Mouse (Mus musculus): ENCODE data around the gene Trim71.
A peak's percentile ranks its signal among the peaks of the same experiment; 100 is the strongest.

Trim71 gene

DNA sequence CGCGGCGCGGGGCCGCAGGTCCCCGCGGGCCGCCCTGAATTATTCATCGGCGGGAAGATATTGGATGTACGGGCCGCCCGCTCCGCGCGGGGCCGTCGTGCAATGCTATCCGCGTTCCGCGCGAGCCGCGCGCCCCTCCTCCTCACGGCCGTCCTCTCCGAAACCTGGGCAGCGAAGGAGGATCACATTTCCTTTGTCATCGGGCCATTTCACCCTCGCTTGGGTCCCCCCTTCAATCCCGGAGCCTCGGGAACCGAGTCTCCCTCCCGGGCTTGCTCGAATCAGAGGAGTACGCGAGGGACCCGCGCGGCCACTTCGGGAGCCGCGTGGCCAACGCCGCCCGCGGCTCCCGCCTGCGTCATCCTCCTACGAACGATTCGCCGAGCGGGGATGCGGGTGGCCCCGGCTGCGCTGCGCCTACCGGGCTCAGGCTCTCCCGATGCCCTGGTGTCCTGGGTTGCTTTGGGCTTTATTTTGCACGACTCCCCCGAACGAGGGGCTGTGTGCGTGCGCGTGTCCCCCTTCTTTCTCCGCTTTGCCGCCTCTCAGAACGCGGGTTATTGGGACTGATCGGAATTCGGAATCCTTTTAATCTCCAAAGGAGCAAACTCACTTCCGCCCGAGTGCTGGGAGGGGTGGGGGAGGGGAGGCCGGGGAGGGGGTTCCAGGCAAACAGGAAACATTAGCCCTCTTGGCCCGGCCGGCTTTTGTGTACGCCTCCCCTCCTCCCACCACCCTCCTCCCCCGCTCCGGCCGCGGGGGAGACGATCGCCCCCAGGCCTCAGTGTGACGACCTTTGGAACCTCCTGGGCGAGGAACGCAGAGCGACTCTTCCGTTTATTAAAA lies at the start of gene Trim71:
Gene Trim71 (minus strand): TSS at position 609 of the 846 bp plus-strand sequence.
- no peak for DNase-seq (ENCODE audit: low spot score in 2 of 2)

DNA sequence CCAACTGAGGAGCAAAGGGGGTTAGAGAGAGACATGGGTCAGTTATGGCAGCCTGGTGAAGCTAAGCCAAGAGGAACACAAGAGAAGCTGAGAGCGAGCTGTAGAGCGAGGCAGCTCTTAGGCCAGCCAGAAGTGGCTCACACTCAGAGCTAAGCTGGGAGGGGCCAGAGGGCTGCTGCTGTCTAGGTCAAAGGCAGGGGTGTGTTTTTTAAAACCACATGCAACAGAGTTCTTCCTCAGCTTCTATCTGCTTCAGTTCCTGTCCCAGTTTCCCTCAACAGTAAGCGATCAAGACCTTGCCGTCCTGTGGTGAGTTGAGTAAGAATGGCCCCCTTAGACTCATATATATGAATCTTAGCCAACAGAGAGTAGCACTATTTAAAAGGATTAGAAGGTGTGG lies 48.9 kb upstream of the Trim71 start:
- peak; percentile 61 to 64 for DNase-seq (ENCODE audit: low spot score in 2 of 2)

DNA sequence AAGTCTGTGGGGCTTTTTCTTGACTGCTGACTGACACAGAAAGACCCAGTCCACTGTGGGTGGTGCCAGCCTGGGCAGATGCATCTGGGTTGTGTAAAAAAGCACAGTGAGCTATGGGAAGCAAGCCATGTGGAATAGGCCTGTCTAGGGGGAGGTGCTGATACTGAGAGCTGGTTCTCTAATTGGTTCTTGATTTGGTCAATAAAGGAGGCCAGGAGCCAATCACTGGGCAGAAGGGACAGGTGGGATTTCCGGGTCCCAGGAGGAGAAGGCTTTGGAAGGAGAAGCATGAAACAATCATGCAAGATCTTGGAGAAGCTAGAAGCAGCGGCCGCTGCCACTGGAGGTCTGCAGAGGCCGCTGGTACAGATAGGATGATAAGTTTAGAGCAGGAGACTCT lies 48.4 kb upstream of the Trim71 start:
- DNase-seq (ENCODE audit: low spot score in 2 of 2) = no peak

DNA sequence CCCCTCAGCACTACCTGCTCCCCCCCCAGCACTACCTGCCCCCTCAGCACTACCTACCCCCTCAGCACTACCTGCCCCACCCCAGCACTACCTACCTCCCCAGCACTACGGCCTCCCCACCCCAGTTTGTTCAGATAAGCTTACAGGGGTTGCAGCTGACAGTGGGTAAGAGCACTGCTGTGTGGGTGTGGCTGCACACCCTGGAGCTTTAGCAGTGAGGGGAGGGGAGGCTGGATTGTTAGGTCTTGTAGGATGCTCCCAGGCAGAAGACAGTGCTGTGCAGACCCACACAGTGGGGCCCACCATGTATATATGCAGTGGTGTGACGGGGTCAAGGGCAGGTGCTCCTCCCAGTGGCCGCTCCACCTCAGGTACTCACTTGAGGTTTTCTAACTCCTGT lies 46.1 kb upstream of the Trim71 start:
- no peak for DNase-seq (ENCODE audit: low spot score in 2 of 2)

DNA sequence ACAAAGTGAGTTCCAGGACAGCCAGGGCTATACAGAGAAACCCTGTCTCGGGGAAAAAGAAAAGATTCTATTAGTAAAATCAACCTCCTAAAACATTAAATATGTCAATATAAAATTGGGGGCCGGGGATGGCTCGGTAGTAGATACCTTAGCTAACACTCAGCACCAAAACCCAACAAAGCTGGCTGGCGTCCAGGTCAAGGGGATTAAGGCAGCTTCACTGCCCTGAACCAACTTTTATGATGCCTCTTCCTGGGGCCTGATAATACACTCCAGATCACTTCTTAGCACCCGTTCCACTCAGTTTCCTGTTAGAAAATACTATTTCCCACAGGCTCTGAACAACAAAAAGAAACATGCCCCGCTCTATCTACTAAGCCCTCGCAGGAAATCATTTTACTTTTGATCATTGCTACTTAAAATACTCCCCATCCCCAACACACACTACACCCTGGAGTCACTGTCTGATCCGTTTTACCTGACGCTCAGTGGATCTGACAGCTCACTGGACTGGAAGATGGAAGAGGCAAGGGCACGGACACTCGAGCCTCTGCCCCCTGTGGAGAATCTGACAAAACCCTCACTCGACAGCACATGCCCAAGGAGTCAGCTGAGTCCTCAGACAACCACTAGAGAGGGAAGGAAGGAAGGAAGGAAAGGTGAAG lies 39.8 kb upstream of the Trim71 start:
- no peak for DNase-seq (ENCODE audit: low spot score in 2 of 2)

DNA sequence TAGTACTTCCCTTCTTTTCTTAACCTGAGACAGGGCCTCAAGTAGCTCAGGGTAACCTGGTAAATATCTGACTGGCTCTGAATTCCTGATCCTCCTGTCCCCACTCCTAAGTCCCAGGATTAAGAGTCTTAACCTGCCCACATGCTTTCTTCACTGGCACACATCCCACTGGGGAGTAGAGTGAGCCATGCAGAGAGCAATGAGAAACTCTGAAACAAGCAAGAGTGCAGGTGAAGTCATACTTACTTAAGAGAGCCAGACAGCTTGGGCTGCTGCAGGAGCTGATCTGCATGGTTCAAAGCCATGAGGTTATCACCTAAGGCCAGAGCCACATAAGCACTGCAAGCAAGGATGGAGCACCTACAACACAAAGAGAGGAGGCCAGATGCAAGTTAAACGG lies 36.9 kb upstream of the Trim71 start:
- no peak for DNase-seq (ENCODE audit: low spot score in 2 of 2)

DNA sequence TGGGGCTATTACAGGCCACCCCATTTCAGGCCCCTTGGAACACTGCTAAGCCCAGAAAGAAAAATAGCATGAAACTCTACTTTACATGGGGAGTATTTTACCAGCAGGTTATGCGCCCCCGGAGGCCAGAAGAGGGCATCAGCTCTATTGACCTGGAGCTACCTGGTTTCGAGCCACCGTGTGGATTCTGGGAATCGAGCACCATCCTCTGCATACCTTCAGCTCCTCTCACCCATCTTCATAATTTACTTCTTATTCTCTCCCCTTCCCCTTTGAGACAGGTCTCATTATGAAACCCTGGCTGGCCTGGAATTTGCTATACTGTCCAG lies 20.8 kb upstream of the Trim71 start:
- no peak for DNase-seq (ENCODE audit: low spot score in 2 of 2)

DNA sequence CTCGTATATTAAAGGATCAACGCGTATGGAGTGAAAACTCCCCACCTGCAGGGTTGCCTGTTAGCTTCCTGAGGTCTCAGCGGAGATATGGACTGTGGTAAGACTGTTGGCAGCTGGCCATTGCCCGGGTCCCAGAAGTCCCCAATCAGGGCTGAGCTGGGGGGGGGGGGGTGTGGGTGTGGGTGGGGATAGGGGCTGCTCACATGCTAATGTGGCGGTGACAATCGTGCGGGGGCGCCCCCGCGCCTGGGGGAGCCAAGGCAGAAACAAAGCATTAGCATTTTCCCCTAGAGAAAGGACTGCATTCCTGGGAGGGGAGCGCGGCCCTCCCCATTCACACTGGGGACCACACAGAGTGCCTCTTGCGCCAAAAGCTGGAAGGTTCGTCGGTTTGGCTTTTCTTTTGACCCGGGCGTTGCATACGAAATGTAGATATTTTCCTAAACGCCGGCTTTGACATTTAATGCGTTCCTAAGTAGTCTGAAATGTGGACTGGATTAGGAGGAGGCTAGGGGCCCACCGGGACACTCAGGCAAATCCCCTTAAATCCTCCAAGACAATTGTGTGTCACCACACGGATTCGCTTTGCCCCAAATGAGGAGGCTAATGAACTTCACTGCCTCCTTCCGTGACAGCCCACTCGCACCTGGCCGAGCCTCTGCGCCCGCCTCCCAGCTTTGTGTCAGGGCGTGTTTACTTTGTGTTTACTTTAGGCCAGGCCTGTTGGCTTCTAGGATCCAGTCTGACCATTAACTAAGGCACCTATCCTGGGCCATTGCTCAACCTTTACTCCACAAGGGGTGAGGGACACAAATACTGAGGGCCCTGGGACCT lies 20.2 kb upstream of the Trim71 start:
- DNase-seq (ENCODE audit: low spot score in 2 of 2) = no peak

DNA sequence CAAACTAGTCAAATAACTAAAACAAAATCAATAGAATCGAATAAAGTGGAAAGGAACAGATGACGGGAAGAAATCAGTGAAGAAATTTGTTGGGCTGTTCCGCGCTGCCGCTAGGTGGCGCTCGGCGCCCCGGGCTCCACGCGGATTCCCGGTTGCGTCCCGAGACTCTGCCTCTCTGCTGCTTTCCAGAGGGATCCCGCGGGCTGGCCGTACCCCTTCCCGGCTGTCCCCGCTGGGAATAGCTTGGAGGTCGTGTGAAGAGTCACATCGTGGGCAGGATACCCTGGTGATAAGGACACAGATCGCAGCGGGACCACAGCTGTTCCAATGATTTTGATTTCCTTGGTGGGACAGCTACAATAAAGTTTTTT lies 19.6 kb upstream of the Trim71 start:
- DNase-seq (ENCODE audit: low spot score in 2 of 2) = peak in 1 of 2 experiments; percentile 49

DNA sequence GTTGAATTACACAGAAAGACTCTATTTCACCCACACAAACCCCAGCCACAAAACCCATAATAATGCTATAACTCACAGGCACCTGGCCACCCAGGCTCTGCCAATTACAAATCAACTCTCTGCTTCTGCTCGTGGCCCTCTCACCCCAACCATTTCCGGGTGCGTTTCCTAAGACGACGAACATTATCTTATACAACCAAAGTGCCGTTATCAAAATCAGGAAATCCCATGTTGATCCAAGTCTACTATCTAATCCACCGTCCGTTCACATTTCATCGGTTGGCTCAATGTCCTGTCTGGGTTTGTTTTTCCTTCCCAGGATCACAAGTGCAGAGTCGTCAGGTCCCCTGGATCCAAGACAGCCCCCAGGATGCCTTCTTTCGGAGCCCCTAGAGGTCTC lies 14.5 kb upstream of the Trim71 start:
- DNase-seq (ENCODE audit: low spot score in 2 of 2) = no peak

DNA sequence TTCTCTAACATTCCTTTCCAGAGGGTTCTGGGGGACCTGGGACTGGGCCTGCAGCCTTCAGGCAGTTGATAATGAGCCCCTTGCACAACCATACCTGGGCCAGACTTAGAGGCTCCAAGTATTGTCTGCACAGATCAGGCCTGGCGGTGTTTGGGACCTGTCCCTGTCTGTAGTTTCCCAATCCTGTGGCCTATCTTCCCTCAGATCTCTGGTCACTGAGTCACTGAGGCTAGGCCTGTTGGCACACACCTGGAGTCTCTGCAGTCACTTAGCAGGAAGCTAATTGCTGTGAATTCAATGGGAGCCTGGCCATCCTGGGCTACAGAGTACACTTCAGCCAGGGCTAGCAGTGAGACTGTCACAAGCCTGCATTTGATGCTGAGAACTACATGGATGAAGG lies 11.8 kb upstream of the Trim71 start:
- no peak for DNase-seq (ENCODE audit: low spot score in 2 of 2)

DNA sequence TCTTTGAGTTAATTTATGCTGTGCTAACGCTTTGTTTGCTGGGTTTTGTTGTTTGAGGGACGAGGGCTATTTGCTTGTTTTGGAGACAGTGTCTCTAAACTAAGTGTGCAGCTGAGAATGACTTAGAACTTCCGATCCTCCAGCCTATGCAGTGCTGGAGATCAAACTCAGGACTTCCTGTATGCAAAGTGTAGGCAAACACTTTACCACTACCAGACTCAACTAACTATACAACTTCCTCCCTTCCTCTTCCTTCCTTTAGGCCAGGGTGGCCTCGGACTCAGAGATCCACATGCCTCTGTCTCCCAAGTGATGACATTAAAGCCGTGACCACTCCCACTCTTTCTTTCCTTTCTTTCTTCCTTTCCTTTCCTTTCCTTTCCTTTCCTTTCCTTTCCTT lies 9.4 kb upstream of the Trim71 start:
- no peak for DNase-seq (ENCODE audit: low spot score in 2 of 2)

DNA sequence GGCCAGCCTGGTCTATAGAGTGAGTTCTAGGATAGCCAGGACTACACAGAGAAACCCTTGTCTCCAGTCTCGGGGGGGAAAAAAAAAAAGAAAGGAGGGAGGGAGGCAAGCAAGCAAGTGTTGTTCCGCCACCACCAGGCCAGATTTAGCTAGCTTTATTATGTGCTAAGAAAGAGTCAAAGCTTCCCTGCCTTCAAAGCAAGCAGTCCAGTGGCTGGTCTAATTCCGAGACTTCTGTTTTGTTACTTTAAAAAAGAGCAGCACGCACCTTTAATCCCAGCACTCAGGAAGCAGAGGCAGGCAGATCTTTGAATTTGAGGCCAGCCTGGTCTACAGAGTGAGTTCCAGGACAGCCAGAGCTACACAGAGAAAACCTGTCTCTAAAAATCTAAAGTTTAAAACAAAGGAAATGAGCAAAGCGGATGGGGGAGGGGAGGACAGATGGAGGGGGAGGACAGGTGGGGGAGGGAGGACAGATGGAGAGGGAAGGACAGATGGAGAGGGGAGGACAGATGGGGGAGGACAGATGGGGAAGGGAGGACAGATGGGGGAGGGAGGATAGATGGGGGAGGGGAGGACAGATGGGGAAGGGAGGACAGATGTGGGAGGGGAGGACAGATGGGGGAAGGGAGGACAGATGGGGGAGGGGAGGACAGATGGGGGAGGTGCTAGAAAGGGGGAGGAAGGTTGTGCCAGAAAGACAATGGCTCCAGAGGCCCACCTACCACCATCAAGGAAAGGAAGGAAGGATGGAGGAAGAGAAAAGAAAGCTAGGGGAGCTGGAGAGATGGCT lies 4.7 kb upstream of the Trim71 start:
- no peak for DNase-seq (ENCODE audit: low spot score in 2 of 2)

DNA sequence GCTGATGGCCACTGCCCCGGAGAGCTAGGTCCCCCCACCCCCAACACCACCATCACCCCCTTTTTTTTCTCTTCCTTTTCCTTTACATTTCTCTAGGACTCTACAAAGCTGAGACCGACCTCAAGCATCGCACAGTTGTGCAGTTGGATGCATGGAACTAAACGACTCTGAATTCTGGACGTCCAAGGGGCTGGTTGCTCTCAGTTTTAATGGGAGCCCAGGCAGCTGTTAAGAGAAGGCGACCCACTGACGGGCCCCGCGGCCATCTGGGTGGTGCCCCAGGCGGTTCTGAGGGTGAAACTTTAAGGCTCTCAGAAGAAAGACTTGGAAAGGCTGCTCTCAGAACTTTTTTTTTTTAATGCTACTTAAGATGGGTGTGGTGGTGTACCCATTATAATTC lies 498 bp upstream of the Trim71 start:
- no peak for DNase-seq (ENCODE audit: low spot score in 2 of 2)

DNA sequence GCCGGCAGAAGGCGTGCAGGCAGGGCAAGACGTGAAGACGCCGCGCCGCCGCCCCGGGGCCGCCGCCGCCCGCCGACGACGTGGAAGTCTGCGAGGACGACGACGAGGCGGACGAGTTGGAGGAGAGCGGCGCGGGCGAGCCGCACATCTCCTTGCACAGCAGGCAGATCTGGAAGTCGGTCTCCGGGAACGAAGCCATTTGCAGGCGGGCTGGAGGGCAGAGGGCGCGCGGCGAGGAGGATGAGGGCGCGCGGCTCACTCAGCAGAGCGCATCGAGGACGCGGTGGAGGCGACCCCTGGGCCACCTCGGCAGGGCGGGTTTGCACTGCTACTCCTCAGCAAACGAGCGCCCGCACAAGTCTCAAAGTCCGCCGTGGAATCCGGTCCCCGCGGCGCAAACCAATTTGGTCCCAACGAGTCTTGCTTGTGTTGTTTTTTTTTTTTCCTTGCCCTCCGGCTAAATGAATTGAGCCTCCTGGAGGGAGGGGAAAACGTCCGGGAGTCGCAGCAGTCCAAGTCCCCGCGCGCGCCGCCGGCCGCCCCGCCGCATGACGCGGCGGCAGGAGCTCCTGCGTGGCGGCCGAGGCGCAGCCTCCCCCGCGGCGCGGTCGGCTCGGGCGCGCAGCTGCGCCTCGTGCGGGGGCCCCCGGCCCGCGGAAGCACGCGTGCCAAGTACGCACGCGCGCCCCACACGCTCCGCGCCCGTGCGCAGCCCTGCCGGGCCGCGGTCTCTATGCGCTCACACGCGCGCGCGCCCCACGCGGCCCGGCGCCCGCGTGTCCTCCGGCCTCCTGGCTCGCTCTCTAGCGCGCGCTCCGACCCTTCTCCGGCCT lies 1.0 kb downstream of the Trim71 start:
- no peak for DNase-seq (ENCODE audit: low spot score in 2 of 2)

DNA sequence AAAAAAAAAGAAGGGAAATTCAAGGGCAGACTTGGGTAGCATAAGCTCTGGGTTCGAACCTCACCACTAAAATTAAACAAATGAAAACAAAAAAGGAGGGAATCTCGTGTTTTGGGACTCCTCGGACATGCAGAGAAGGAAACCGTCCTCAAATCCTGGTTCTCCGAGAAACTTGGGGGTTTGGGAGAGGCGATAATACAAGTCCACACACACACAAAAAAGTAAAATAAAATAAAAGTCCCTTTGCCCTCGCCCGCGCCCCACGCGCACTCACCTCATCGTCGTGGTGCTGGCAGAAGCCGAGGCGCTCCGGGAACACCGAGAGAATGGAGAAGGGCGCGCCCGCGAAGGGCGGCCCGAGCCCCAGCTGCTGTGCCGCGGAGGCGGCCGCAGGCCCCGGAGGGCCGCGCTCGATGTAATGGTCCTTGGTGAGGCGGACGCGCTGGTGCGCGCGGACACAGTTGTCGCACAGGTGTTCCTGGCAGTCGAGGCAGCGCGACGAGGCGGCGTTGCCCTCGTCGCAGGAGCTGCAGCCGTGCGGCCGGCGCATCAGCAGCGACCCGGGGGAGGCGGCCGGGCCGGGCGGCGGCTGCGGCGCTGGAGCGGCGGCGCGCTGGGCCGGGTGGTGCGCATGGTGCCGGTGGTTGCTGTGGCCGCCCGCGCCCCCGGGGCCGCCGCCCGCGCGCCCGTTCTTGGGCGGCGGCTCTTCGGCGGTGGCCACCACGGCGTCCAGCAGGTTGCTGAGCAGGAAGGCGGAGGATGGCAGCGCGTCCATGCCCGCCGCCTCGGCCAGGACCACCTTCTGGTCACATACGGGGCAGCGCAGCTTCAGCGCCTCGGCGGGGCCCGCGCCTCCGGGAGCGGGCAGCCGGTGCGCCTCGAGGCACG lies 1.9 kb downstream of the Trim71 start:
- no peak for DNase-seq (ENCODE audit: low spot score in 2 of 2)

DNA sequence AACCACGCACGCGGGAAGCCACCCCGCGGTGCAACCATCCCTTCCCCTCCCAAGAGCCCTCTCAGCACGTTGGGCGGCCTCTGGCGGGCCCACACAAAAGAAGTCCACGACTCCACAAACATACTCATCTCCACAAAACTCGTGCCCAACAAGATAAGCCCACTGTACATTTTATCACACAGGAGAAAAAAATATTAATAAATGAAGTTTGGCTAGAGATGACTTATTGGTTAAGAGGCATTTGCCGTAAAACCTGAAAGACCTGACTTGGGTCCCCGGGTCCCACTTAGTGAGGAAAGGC lies 2.5 kb downstream of the Trim71 start:
- no peak for DNase-seq (ENCODE audit: low spot score in 2 of 2)

DNA sequence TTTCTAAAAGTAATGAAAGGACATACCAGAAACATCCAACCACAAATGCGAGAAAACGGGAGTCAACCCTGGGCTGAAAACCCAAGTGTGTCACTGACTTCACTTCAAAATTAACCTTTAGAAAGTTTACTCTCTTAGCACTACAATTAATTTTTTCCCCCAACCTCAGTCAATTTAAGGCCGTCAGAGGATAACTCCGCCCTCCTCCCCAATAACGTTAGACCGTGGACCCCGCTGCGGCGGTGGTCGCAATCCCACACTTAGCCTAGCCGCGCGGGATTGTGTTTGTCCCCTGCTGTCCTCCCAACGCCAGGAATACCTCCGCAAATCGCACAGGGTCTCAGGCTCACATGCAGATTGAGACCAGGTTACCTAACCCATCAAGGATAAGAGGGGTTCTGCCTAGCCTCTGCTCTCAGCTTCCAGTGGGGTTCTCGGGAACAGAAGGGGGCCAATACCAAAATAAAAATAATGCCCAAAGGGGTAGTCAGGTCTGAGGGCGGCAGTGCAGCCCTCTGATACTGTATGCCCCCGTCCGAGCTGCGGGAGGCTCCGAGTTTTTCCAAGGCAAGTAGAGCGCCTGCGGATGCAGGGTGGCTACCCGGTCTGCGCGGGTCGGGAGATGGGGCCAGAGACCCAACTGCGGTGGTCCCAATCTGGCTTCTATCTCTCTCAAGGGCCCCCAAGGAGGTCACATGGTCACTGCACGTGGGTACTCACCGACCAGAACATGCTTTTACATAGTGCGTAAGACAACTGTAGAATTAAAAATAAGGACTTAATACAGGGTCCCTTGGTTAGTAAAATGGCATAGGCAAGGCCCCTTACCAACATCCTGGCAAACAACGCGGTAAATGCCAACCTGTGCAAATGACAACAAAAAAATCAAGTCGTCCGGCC lies 3.1 kb downstream of the Trim71 start:
- no peak for DNase-seq (ENCODE audit: low spot score in 2 of 2)

DNA sequence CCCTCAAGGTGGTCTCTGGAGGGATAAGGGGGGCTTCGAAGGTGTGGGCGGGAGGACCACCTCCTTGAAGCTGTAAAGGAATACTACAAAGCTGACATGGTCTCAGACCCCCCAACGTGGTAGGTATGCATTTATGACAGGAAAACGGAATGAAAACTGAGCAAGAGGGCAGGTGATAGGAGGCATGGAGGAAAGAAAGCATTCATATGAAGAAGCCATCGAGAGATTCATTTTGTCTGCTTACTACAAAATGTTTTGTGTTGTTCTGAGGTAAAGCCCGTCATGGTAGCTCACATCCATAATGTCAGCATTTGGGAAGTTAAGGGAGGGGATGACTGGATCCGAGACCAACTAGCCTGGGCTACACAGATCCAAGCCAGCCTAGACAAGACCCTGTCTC lies 4.0 kb downstream of the Trim71 start:
- DNase-seq (ENCODE audit: low spot score in 2 of 2) = no peak
